Mouse (Mus musculus): Measurements from ENCODE around the gene Gpr152. TPM values are rescaled to one million over a fixed set of nuclear protein-coding genes. Genes with fewer than 3 reads are reported as not detected.

Gpr152 gene
- under 1 TPM in 1 of 2 experiments, not detected in 1; 0.10 TPM for total RNA-seq (2021)
- long read RNA-seq, experiment 1 = 0 reads
- long read RNA-seq, experiment 2 = 0 reads

- DNase-seq = no peak
These were observed at the start of gene Gpr152 for GRCm38 (mm10) chr19:4139446-4139845. Gpr152 (plus strand) TSS chr19:4139787.

GRCm38 (mm10) chr19:4090446-4090845, 49.1 kb upstream of the Gpr152 start:
- DNase-seq = no peak

- DNase-seq = no peak
These were observed 48.2 kb upstream of the Gpr152 start for GRCm38 (mm10) chr19:4091383-4091782.

- DNase-seq = no peak
These were observed 46.8 kb upstream of the Gpr152 start for GRCm38 (mm10) chr19:4092750-4093149.

GRCm38 (mm10) chr19:4093772-4094171, 45.8 kb upstream of the Gpr152 start:
- DNase-seq = no peak

- no peak for DNase-seq
These were observed 45.2 kb upstream of the Gpr152 start for GRCm38 (mm10) chr19:4094348-4094747.

- DNase-seq = no peak
These were observed 44.7 kb upstream of the Gpr152 start for GRCm38 (mm10) chr19:4094774-4095303.

DNA sequence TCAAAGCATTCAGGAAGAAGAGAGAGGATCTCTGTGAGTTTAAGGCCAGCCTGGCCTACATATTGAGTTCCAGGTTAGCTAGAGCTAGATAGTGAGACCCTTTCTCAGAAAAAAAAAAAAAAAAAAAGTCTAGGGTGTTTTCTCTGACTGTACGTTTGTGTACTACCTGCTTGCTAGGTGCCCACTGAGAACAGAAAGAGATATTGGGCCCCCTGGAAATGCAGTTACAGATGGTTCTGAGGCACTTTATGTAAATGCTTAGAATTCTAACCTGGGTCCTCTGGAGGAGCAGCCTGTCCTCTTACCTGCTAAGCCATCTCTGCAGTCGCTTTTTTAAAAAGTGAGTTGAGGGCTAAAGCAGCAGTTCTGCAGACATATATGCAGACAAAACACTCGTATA, 43.8 kb upstream of the Gpr152 start:
- DNase-seq = no peak

- peak; percentile 99 for DNase-seq
These were observed 42.7 kb upstream of the Gpr152 start, which contains the start of gene Cdk2ap2 for GRCm38 (mm10) chr19:4096642-4097440. Cdk2ap2 (plus strand) TSS chr19:4097182.

DNA sequence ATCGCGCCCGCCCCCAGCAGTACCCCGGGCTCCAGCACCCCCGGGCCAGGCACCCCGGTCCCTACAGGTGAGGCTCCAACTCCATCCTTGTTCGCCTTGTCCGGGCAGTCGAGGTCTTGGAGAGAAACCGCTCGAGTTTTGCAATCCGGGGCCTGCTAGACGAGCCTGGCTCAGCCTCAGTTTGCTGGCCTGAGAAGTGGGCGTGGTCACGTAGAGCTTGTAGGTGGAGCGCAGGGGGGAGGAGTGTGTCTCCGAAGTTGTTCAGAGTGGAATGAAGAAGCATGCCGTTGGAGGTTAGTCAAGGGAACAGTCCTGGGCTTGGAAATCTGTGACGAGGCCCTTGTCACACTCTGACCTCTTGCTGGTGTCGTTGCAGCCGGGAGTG, 42.2 kb upstream of the Gpr152 start:
- DNase-seq = peak; percentile 89 to 90

DNA sequence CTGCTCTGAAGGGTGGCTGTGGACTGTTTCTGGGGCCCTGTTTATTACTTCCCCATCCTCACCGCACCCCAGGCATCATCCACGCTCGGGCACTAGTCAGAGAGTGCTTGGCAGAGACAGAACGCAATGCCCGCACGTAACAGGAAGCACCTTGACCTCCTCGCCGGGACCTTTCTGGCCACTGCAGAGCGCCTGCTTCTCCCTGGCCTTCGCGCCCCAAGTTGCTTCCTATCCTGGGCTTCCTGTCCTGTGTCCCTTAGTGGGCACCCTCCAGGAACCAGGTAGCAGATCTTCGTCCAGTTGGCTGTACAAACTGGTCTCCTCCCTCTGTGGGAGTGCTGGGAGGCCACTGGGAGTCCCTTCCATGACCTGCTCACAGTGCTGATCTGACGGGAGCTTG, 41.2 kb upstream of the Gpr152 start:
- DNase-seq = peak; percentile 42 to 48

DNA sequence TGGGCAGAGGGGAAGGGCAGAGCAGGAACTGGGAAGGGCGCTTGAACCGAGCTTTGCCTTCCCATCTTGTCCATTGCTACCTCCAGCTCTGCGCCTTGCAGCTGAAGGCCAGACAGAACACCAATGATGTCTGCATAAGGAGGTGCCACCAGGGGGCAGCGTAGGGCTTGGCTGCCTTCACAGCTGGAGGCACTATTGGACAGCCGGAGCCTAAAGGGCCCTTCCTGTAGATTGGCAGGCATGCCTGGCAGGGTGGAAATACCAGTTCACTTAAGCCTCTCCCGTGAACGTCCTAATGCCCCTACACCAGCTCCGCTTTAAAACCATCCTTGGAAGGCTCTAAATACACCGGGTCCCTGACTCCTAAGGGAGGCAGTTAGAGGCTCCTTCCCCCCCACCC, 40.5 kb upstream of the Gpr152 start:
- DNase-seq = peak; percentile 95 to 98

GRCm38 (mm10) chr19:4099837-4100717, 39.5 kb upstream of the Gpr152 start, which contains the start of gene Pitpnm1:
Pitpnm1 (plus strand) TSS chr19:4099998.
- peak; percentile 92 to 94 for DNase-seq

DNA sequence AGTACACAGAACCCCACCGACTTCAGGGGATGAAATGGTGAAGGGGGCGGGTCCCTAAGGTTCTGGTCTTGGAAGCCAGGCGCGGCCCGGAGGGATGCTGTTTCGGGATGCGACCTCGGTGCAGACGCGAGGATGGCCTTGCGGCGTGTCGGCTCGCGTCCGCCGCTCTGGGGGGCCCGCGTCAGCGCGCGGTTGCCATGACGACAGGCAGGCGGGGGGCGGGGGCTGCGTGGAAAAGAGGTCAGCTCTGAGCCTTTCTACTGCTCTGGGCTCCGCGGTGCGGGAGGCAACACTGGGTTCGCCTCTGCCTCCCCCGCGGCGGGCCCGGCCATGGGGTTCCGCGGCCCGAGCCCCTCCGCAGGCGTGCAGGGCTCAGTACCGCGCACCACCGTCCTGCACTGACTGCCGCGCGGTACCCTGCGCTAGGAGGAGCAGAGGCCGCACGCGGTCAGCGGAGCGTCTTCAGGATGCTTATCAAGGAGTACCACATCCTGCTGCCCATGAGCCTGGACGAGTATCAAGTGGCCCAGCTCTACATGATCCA, 38.8 kb upstream of the Gpr152 start:
- DNase-seq = peak; percentile 72 to 73

DNA sequence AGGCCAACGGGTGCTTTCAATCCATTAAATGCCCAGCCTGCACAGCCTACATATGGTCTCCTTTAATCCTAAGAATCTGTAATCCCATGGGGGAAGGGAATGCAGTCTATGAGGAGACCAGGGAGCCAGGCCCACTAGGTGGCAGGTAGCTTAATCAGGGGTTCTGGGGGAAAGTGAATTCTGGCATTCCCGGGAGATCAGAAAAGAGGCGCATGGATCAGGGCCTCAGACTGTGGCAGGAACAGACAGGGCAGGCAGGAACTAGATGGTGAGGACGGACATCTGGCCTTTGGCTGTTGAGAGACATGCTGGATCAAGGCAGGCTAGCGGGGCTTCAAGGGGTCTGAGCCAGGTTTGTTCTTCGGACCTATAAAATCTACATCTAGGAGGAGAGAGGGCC, 38.1 kb upstream of the Gpr152 start:
- DNase-seq = no peak

GRCm38 (mm10) chr19:4102049-4102448, 37.5 kb upstream of the Gpr152 start:
- DNase-seq = no peak

- DNase-seq = no peak
These were observed 37.0 kb upstream of the Gpr152 start for GRCm38 (mm10) chr19:4102626-4103025.

DNA sequence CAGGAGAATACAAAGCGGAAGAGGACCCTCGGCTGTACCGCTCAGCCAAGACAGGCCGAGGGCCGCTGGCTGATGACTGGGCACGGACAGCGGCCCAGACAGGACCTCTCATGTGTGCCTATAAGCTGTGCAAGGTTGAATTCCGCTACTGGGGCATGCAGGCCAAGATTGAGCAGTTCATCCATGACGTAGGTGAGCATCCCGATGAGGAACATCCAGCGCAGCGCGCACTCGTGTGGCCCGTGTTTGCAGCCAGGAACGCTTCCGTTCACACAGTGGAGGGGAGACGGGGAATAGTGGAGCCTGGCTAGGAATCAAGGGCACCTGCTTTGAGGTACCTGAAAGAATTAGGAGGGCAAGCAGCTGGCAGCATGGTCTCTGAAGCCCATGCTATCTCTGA, 36.3 kb upstream of the Gpr152 start:
- no peak for DNase-seq

- no peak for DNase-seq
These were observed 35.8 kb upstream of the Gpr152 start for GRCm38 (mm10) chr19:4103792-4104191.

DNA sequence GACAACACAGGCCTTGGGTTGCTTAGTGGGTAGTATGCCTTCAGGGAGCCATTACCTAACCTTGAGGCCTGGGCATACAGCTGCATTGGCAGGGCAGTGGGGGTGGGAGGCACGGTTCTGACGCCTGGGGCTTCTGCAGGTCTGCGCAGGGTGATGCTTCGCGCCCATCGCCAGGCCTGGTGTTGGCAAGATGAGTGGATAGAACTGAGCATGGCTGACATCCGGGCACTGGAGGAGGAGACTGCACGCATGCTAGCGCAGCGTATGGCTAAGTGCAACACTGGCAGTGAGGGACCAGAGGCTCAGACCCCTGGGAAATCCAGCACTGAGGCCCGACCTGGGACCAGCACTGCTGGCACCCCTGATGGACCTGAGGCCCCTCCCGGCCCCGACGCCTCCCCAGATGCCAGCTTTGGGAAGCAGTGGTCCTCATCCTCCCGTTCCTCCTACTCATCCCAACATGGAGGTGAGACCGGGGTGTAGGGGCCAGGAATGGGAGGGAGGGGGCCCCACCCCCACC, 34.9 kb upstream of the Gpr152 start:
- no peak for DNase-seq

- no peak for DNase-seq
These were observed 32.9 kb upstream of the Gpr152 start for GRCm38 (mm10) chr19:4106654-4107053.

- DNase-seq = no peak
These were observed 31.1 kb upstream of the Gpr152 start for GRCm38 (mm10) chr19:4108535-4108934.
